Mouse (Mus musculus) gastrocnemius, postnatal 25 days (tissue): Measurements from ENCODE around the gene 6430550D23Rik. TPM values are rescaled to one million over a fixed set of nuclear protein-coding genes. Genes with fewer than 3 reads are reported as not detected.
A peak's percentile ranks its signal among the peaks of the same experiment; 100 is the strongest.
"Not testable (repeated sequence)": the region's sequence is repeated elsewhere in the genome, so short reads cannot be mapped to it uniquely, and the experiment has no call there.

ENCODE experiments used
- DNase-seq: peaks from one replicate; pipeline ENCODE4 v3.0.0; 2022
- total RNA-seq, 2 experiments: library from RNA; stranded (reverse); gene quantifications; 1 replicate in 1 of 2; 2 replicates in 1 of 2; pipeline ENCODE4 v1.2.3; 2021

6430550D23Rik gene
- total RNA-seq, 2 experiments from 2014 or later, result 0.51 to 0.54 TPM

DNA sequence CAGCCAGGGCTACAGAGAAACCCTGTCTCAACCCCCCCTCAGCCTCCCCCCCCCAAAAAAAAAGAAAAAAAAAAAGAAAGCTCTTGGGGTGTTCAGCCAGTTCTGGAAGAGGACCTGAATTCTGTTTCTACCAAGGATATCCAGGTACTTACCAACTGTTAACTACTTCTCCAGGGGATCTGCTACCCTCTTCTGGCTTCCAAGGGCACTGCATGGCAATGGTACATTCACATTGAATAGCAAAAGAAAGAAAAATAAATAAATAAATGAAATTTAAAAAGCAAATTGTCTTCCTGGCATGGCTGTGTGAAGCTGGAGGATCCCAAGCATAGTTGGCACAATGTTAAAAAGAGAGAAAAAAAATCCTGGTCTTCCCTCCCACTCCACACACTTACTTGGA, 55.8 kb downstream of the 6430550D23Rik start:
- DNase-seq, result no peak

DNA sequence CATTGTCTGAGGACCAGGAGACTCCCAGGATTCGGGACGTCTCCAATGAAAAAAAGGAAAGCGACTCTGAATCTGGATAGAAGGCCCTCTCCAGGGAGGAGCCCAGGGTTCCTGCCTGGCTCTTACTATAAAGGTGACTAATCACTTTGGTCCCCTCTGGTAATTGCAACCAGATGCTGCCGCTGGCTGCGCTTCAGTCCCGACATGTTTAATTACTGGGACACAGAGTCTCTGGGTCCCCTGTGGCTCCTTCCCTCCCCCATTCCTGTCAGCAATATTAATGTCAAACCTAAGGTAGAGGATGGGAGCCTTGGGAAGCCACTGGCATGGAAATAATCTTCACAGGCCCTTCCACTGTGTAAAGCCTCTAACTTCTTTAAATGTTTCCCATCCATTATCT, 58.4 kb downstream of the 6430550D23Rik start:
- peak; percentile 31 for DNase-seq

GRCm38 (mm10) chr2:155947390-155948002, 60.3 kb downstream of the 6430550D23Rik start:
- DNase-seq, result no peak

GRCm38 (mm10) chr2:155946499-155946898, 61.3 kb downstream of the 6430550D23Rik start:
- no peak for DNase-seq

GRCm38 (mm10) chr2:155946069-155946468, 61.7 kb downstream of the 6430550D23Rik start:
- peak; percentile 38 for DNase-seq

- DNase-seq, result no peak
Measured at GRCm38 (mm10) chr2:155945580-155945979, 62.2 kb downstream of the 6430550D23Rik start.

- DNase-seq, result no peak
Measured at GRCm38 (mm10) chr2:155945124-155945523, 62.7 kb downstream of the 6430550D23Rik start, which contains the start of gene Gdf5. Gdf5 (minus strand) TSS chr2:155945367.

GRCm38 (mm10) chr2:155944685-155945084, 63.1 kb downstream of the 6430550D23Rik start:
- DNase-seq, result no peak

DNA sequence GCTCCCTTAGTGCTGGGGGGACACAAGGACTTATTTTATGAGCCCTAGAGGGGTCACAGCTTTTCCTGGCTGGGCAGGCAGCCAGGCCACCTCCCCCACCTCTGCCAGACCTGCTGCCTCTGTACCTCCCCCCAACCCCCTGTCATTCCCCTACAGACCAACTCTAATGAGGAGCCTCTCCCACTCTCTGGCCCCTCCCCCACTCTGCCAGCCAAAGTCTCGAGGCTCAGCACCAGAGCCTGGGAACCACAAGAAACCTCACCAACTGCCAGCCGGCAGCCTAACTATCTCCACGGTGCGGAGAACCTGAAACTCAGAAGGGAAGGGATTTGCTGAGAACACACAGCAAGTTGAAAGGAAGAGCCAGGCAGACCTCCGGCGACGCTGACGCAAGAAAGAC, 64.3 kb downstream of the 6430550D23Rik start:
- no peak for DNase-seq

- peak; percentile 61 for DNase-seq
Measured at GRCm38 (mm10) chr2:155941697-155942442, 65.9 kb downstream of the 6430550D23Rik start.

GRCm38 (mm10) chr2:155940681-155941080, 67.1 kb downstream of the 6430550D23Rik start, which contains the start of gene Gm15557:
Gm15557 (plus strand) TSS chr2:155940728.
- no peak for DNase-seq

DNA sequence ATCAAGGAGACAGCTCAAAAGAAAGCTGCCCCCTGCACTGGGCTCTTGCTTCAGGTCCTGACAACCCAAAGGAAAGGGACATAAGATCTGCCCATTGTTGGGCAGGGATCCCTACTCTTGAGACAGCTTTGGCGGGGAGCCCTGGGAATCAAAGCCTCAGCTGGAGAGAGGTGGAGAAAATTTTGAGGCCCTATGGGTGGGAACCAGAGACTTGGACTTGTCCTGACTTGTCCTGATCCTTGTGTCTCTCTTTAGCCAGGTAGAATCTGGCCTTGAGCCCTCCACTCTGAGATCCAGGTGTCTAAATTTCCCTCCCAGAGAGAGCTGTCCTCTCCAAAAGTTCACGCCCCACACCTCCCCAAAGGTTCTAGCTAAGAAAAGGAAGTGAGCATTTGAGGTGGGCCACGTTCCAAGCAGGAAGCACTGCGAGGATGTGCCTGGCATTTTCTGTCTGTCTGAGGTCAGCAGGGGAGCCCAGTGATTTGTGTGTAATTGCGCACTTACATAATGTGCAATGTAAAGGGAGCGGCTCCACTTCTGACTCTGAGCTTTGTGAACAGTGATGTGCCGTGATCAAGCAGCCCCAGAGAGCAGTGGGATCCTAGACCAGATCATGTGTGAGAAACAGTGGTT, 67.8 kb downstream of the 6430550D23Rik start:
- DNase-seq, result no peak

DNA sequence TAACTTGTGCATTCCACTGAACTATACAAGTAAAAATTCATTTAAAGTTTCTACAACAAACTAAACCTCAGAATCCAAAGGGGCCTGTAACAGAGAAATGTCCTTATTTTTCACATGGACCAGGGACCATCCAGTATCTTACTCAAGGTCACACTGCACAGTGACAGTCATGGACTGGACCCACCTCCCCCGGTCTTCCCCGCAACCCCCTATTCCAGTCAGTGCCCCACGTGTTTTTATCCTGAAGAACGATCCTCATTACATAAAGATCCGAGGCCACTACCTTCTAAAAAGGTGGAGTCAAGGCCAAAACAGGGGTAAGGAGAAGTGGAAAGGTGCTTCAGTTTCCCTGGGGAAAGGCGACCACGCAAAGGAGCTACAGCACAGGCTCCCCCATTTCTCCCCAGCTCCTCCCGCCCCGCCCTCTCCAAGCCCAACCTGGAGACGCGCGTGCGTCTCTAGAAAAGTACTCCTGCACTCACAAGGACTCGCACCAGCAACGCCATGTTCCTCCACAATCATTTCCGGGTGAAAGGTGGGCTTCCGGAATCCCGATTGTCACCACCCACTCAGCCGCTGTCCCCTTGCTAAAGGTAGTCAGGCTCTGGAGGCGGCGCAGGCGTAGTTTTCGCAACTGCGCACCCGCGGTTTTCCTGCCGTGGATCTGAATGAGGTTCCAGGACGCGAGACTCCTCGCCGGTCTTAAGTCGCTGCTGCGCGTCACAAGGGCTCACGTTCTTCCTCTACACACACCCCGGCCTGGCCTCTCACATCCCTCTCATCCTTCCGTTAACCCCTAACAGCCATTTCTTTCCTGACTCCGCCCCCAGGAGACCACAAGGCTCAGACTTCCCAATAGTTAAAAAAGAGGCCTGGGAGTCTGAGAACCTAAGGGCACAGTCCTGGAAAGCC, 78.0 kb downstream of the 6430550D23Rik start, which contains the start of gene Uqcc1:
Gene Uqcc1 (minus strand): TSS at position 780 of the 912 bp plus-strand sequence.
- DNase-seq, result peak; percentile 89

DNA sequence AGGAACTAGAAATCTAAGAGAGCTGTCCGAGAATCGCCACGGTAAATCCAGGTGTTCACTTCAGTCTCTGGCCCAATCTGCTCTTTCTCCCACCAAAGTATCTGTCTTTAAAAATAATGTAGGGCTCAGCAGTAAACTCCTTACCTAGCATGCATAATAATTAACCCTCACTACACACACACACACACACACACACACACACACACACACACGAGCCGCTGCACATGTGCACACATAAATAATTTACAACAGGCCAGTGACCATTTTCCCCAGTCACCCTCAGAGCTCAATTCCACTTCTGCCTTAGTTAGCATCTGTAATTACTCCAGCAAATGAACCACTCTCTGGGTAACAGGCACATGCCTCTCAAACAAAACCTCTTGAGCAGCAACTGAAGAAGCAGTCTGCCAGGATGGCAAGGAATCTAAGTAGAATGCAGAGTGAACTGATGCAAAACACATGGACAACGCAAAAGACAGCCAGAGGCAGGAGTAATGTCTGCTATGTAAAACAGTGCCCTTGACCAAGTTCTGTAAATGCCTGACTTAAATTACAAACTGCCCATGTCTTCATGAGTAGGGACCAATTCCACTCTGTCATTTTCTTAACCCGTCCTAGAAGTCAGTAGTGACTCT, 78.9 kb downstream of the 6430550D23Rik start:
- no peak for DNase-seq

GRCm38 (mm10) chr2:155925213-155925612, 82.6 kb downstream of the 6430550D23Rik start:
- not testable (repeated sequence) for DNase-seq

Other genes starting within 250 kb of the 6430550D23Rik start
- gene Mmp24, start 232.6 kb downstream of the 6430550D23Rik start, total RNA-seq, result not detected
- gene BC029722, start 188.6 kb downstream of the 6430550D23Rik start, total RNA-seq, result 10 to 100 TPM; 22.3 to 25.3 TPM
- 10 to 100 TPM; 38.6 to 45.3 TPM for gene Eif6, start 181.1 kb downstream of the 6430550D23Rik start, total RNA-seq
- gene Fam83c, start 173.1 kb downstream of the 6430550D23Rik start, total RNA-seq, result not detected
- 100 to 1,000 TPM; 140 to 156 TPM for gene Uqcc1, start 77.7 kb downstream of the 6430550D23Rik start, total RNA-seq
- gene Gm15557, start 67.2 kb downstream of the 6430550D23Rik start, total RNA-seq, result not detected
- not detected for gene Gdf5, start 62.6 kb downstream of the 6430550D23Rik start, total RNA-seq
- 1 to 10 TPM; 3.6 to 5.9 TPM for gene Cep250, start 51.5 kb downstream of the 6430550D23Rik start, total RNA-seq
- gene Ergic3, start 68 bp upstream of the 6430550D23Rik start, total RNA-seq, result 10 to 100 TPM; 44.6 to 51.7 TPM
- gene Fer1l4, start 45.0 kb upstream of the 6430550D23Rik start, total RNA-seq, result not detected
- gene Spag4, start 57.2 kb upstream of the 6430550D23Rik start, total RNA-seq, result under 1 TPM; 0.13 to 0.31 TPM
- gene Cpne1, start 104.0 kb upstream of the 6430550D23Rik start, total RNA-seq, result 10 to 100 TPM in 1 of 2 experiments, 1 to 10 TPM in 1; 8.2 to 10.9 TPM
- 1 to 10 TPM; 6.3 TPM for gene Rbm12, start 104.0 kb upstream of the 6430550D23Rik start, total RNA-seq
- 1 to 10 TPM; 4.9 to 5.6 TPM for gene Gm28036, start 119.1 kb upstream of the 6430550D23Rik start, total RNA-seq
- gene Romo1, start 136.1 kb upstream of the 6430550D23Rik start, total RNA-seq, result 100 to 1,000 TPM; 206 to 210 TPM
- 10 to 100 TPM; 74.2 to 80.6 TPM for gene Nfs1, start 136.2 kb upstream of the 6430550D23Rik start, total RNA-seq
- 10 to 100 TPM; 95.5 to 96.8 TPM for gene Rbm39, start 172.3 kb upstream of the 6430550D23Rik start, total RNA-seq
- gene Phf20, start 188.5 kb upstream of the 6430550D23Rik start, total RNA-seq, result 10 to 100 TPM; 20.1 to 20.8 TPM